Mouse (Mus musculus) liver, embryonic 13.5 days (tissue): ENCODE data around the gene Rps6kc1. TPM values are rescaled to one million over a fixed set of nuclear protein-coding genes. Genes with fewer than 3 reads are reported as not detected.

ENCODE experiments used
- ATAC-seq: fragments of 200-750 bp; cut with Nextera tagmentation; 2 replicates; pipeline ENCODE4 v1.8.0; 2017; ENCODE audit warnings: low read depth, mild to moderate bottlenecking, moderate number of reproducible peaks, moderate library complexity
- DNase-seq: peaks from one replicate; pipeline ENCODE4 v3.0.0; 2022
- H3K27ac ChIP-seq: fragments of 300-500 bp; sonication (generic); 2 replicates; pipeline ENCODE4 v1.5.1; 2015; ENCODE audit warnings: moderate library complexity, mild to moderate bottlenecking, inconsistent platforms
- H3K27me3 ChIP-seq: fragments of 300-500 bp; sonication (generic); 2 replicates; pipeline ENCODE4 v1.6.1; 2015; ENCODE audit warnings: mild to moderate bottlenecking, inconsistent platforms
- H3K36me3 ChIP-seq: fragments of 300-500 bp; sonication (generic); 2 replicates; pipeline ENCODE4 v1.6.1; 2015; ENCODE audit warnings: mild to moderate bottlenecking, inconsistent platforms
- H3K4me1 ChIP-seq: fragments of 300-500 bp; sonication (generic); replicated peaks from 2 replicates; pipeline ENCODE4 v1.6.1; 2015; ENCODE audit warnings: inconsistent platforms
- H3K4me2 ChIP-seq: fragments of 300-500 bp; sonication (generic); 2 replicates; pipeline ENCODE4 v1.6.1; 2015; ENCODE audit warnings: inconsistent platforms, mild to moderate bottlenecking, moderate library complexity
- H3K4me3 ChIP-seq: fragments of 300-500 bp; sonication (generic); replicated peaks from 2 replicates; pipeline ENCODE4 v1.5.1; 2015; ENCODE audit warnings: mild to moderate bottlenecking, inconsistent platforms
- H3K9ac ChIP-seq: fragments of 300-500 bp; sonication (generic); 2 replicates; pipeline ENCODE4 v1.6.1; 2015; ENCODE audit warnings: mild to moderate bottlenecking, inconsistent platforms
- H3K9me3 ChIP-seq: fragments of 300-500 bp; sonication (generic); replicated peaks from 2 replicates; pipeline ENCODE4 v1.6.1; 2016; ENCODE audit warnings: inconsistent platforms
- WGBS: fragments of 180-500 bp; shearing (Covaris S2); methylation state at CpG from one replicate; pipeline ENCODE4 v1.1.7; 2015; ENCODE audit not compliant: insufficient replicate concordance; 5-methylcytosine and 5-hydroxymethylcytosine counted together
- polyA plus RNA-seq: library from polyadenylated mRNA; unstranded; fragments of >200 nt; fragmentation: Nextera tagmentation; extraction: Ambion mirVana; gene quantifications from 2 replicates; pipeline ENCODE4 v1.2.1, GENCODE M21; 2015

The Rps6kc1 gene
- polyA plus RNA-seq, 1 experiment from 2014 or later, result 3.6 TPM

- H3K27ac ChIP-seq, result no peak overlapping the region
- 88% methylated on average over 4 of the region's 4 CpGs for WGBS
Observed at GRCm38 (mm10) chr1:190869996-190870395, 41.6 kb downstream of the Rps6kc1 start.

GRCm38 (mm10) chr1:190868790-190869189 lies 42.8 kb downstream of the Rps6kc1 start:
- Histone ChIP-seq H3K4me1 (peaks cover 11% of the 10 kb centered on the region), H3K4me3 (no peak overlapping the region), H3K9ac (no peak overlapping the region), H3K36me3 (peaks cover 5% of the 10 kb centered on the region; the same call in 1 of the 2 replicates), H3K27me3 (no peaks in the 10 kb centered on the region), H3K4me2 (no peak overlapping the region), H3K9me3 (no peaks in the 10 kb centered on the region), H3K27ac (no peak overlapping the region)
- ATAC-seq, result no peak
- no peak for DNase-seq
- WGBS, result 74% methylated on average over 3 of the region's 3 CpGs

More at GRCm38 (mm10) chr1:190869996-190870395, 41.6 kb downstream of the Rps6kc1 start:
- DNase-seq (no peak), ATAC-seq (no peak)
- peaks cover 11% of the 10 kb centered on the region for H3K4me1 ChIP-seq
- no peaks in the 10 kb centered on the region for H3K9me3 ChIP-seq
- no peak overlapping the region for H3K4me2 ChIP-seq
- peaks cover 2% of the 10 kb centered on the region; the same call in 1 of the 2 replicates for H3K36me3 ChIP-seq
- H3K4me3 ChIP-seq, result no peak overlapping the region
- no peaks in the 10 kb centered on the region for H3K27me3 ChIP-seq
- H3K9ac ChIP-seq, result no peak overlapping the region

- no peaks in the 10 kb centered on the region for H3K27me3 ChIP-seq
- no peak overlapping the region for H3K4me2 ChIP-seq
- H3K36me3 ChIP-seq, result 0 out of 2 replicates have a peak, but pooled peaks cover 3% of the 10 kb centered on the region
- WGBS, result 67% methylated on average over 5 of the region's 5 CpGs
- no peak overlapping the region for H3K4me3 ChIP-seq
- H3K9me3 ChIP-seq, result no peaks in the 10 kb centered on the region
- H3K9ac ChIP-seq, result no peak overlapping the region
- no peak overlapping the region for H3K27ac ChIP-seq
- H3K4me1 ChIP-seq, result no peaks in the 10 kb centered on the region
- ATAC-seq, result no peak
- no peak for DNase-seq
Observed at GRCm38 (mm10) chr1:190861626-190862025, 49.9 kb downstream of the Rps6kc1 start.

GRCm38 (mm10) chr1:190854465-190854864 lies 57.1 kb downstream of the Rps6kc1 start:
- DNase-seq, result no peak
- H3K36me3 ChIP-seq, result no peaks in the 10 kb centered on the region
- ATAC-seq, result peak; percentile 39
- no peaks in the 10 kb centered on the region for H3K27me3 ChIP-seq
- 31% methylated on average over 3 of the region's 3 CpGs for WGBS
- H3K9me3 ChIP-seq, result peaks cover 3% of the 10 kb centered on the region; the same call in 1 of the 2 replicates
- H3K9ac ChIP-seq, result no peak overlapping the region
- H3K4me1 ChIP-seq, result no peaks in the 10 kb centered on the region; the same call in 1 of the 2 replicates
- no peak overlapping the region for H3K27ac ChIP-seq
- H3K4me2 ChIP-seq, result no peak overlapping the region
- no peak overlapping the region for H3K4me3 ChIP-seq

GRCm38 (mm10) chr1:190849162-190849865 lies 62.3 kb downstream of the Rps6kc1 start:
- DNase-seq (no peak), ATAC-seq (no peak)
- Histone ChIP-seq H3K4me2 (no peak overlapping the region), H3K9me3 (peaks cover 3% of the 10 kb centered on the region; the same call in 1 of the 2 replicates), H3K27me3 (no peaks in the 10 kb centered on the region), H3K36me3 (no peaks in the 10 kb centered on the region), H3K9ac (no peak overlapping the region), H3K4me3 (no peak overlapping the region), H3K27ac (no peak overlapping the region), H3K4me1 (no peaks in the 10 kb centered on the region)
- WGBS, result 76% methylated on average over 11 of the region's 11 CpGs

GRCm38 (mm10) chr1:190848676-190849075 lies 62.9 kb downstream of the Rps6kc1 start:
- no peak overlapping the region for H3K9ac ChIP-seq
- H3K36me3 ChIP-seq, result no peaks in the 10 kb centered on the region
- H3K4me3 ChIP-seq, result no peak overlapping the region
- ATAC-seq, result no peak
- no peaks in the 10 kb centered on the region for H3K4me1 ChIP-seq
- no peak for DNase-seq
- H3K27me3 ChIP-seq, result no peaks in the 10 kb centered on the region
- 46% methylated on average over 3 of the region's 3 CpGs for WGBS
- peaks cover 3% of the 10 kb centered on the region; the same call in 1 of the 2 replicates for H3K9me3 ChIP-seq
- no peak overlapping the region for H3K4me2 ChIP-seq
- no peak overlapping the region for H3K27ac ChIP-seq

GRCm38 (mm10) chr1:190846956-190847355 lies 64.6 kb downstream of the Rps6kc1 start:
- no peaks in the 10 kb centered on the region; the same call in 1 of the 2 replicates for H3K36me3 ChIP-seq
- ATAC-seq (no peak), DNase-seq (no peak)
- no peak overlapping the region for H3K4me2 ChIP-seq
- H3K27ac ChIP-seq, result no peak overlapping the region
- WGBS, result 56% methylated on average over 3 of the region's 3 CpGs
- no peak overlapping the region for H3K4me3 ChIP-seq
- no peak overlapping the region for H3K9ac ChIP-seq
- peaks cover 3% of the 10 kb centered on the region; the same call in 1 of the 2 replicates for H3K9me3 ChIP-seq
- H3K4me1 ChIP-seq, result no peaks in the 10 kb centered on the region
- H3K27me3 ChIP-seq, result no peaks in the 10 kb centered on the region

GRCm38 (mm10) chr1:190846074-190846730 lies 65.4 kb downstream of the Rps6kc1 start:
- Histone ChIP-seq H3K27me3 (no peaks in the 10 kb centered on the region), H3K4me1 (no peaks in the 10 kb centered on the region), H3K27ac (no peak overlapping the region), H3K4me2 (no peak overlapping the region), H3K36me3 (no peaks in the 10 kb centered on the region; the same call in 1 of the 2 replicates), H3K4me3 (no peak overlapping the region), H3K9me3 (no peaks in the 10 kb centered on the region), H3K9ac (no peak overlapping the region)
- ATAC-seq, result no peak
- no peak for DNase-seq
- WGBS, result 82% methylated on average over 11 of the region's 11 CpGs

GRCm38 (mm10) chr1:190845419-190845818 lies 66.2 kb downstream of the Rps6kc1 start:
- no peak for DNase-seq
- Histone ChIP-seq H3K27ac (no peak overlapping the region), H3K9me3 (no peaks in the 10 kb centered on the region), H3K4me1 (no peaks in the 10 kb centered on the region), H3K27me3 (no peaks in the 10 kb centered on the region), H3K9ac (no peak overlapping the region), H3K36me3 (no peaks in the 10 kb centered on the region; the same call in 1 of the 2 replicates), H3K4me2 (no peak overlapping the region), H3K4me3 (no peak overlapping the region)
- no peak for ATAC-seq
- WGBS, result 47% methylated on average over 4 of the region's 4 CpGs

- no peak overlapping the region for H3K9ac ChIP-seq
- H3K27me3 ChIP-seq, result no peaks in the 10 kb centered on the region
- H3K4me3 ChIP-seq, result no peak overlapping the region
- 86% methylated on average over 11 of the region's 11 CpGs for WGBS
- no peaks in the 10 kb centered on the region for H3K9me3 ChIP-seq
- H3K36me3 ChIP-seq, result no peaks in the 10 kb centered on the region; the same call in 1 of the 2 replicates
- no peaks in the 10 kb centered on the region for H3K4me1 ChIP-seq
- H3K27ac ChIP-seq, result no peak overlapping the region
- ATAC-seq (no peak), DNase-seq (no peak)
- H3K4me2 ChIP-seq, result no peak overlapping the region
Observed at GRCm38 (mm10) chr1:190844356-190844755, 67.2 kb downstream of the Rps6kc1 start.

- H3K9me3 ChIP-seq, result no peaks in the 10 kb centered on the region
- no peak overlapping the region for H3K4me2 ChIP-seq
- ATAC-seq (no peak), DNase-seq (no peak)
- no peak overlapping the region for H3K27ac ChIP-seq
- no peak overlapping the region for H3K4me3 ChIP-seq
- WGBS, result 71% methylated on average over 2 of the region's 2 CpGs
- no peaks in the 10 kb centered on the region for H3K36me3 ChIP-seq
- H3K4me1 ChIP-seq, result peaks cover 4% of the 10 kb centered on the region; the same call in 1 of the 2 replicates
- no peak overlapping the region for H3K9ac ChIP-seq
- H3K27me3 ChIP-seq, result no peaks in the 10 kb centered on the region
Observed at GRCm38 (mm10) chr1:190836046-190836445, 75.5 kb downstream of the Rps6kc1 start.
